Mouse (Mus musculus) brain, embryonic 14.5 days (tissue): ENCODE results near the gene Oaz2.

Source experiments
- CTCF ChIP-seq: fragments of 200-500 bp; IDR thresholded peaks from 2 replicates; pipeline ENCODE4 v1.5.1; 2012; ENCODE audit warnings: inconsistent platforms, mild to moderate bottlenecking, moderate library complexity, borderline replicate concordance; ENCODE audit not compliant: insufficient read depth, insufficient read length; ENCODE audit errors: extremely low read depth
- POLR2A ChIP-seq: fragments of 200-500 bp; IDR thresholded peaks from 2 replicates; pipeline ENCODE4 v1.6.1; 2012; ENCODE audit warnings: mild to moderate bottlenecking, inconsistent platforms, borderline replicate concordance; ENCODE audit not compliant: poor library complexity, insufficient read depth, insufficient read length, severe bottlenecking; ENCODE audit errors: extremely low read depth

DNA sequence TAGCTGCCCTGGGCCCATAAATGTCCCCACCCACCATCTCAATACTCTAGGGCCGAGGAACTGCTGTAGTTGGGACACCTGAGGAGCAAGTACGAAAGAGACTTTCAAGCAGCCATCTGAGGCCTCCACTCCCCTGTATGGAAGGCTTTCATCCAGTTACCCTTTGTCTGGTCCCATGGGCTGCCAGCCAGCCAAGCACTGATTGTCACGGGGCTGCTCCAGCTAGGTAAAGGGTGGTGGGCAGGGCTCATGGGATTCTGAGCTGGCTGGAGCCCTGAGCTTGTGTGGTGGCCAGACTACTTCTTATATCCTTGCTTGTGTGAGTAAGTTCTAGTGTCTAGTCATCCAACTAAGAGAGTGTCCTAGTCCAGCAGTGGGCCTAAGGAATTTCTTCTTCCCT, 10.6 kb upstream of the Oaz2 start:
- TF ChIP-seq CTCF (no peak), POLR2A (no peak)
